Mouse (Mus musculus) E14TG2a.4 (cell line): Measurements from ENCODE around the gene Clca2.

Experiments used
- CTCF ChIP-seq: conservative IDR thresholded peaks from 2 replicates; pipeline ENCODE4 v1.5.1; 2014; ENCODE audit warnings: low read length
- NANOG ChIP-seq: IDR thresholded peaks from 2 replicates; pipeline ENCODE4 v1.6.1; 2014; ENCODE audit warnings: borderline replicate concordance, low read length, mixed read lengths
- POU5F1 ChIP-seq: IDR thresholded peaks from 2 replicates; pipeline ENCODE4 v1.6.1; 2014; ENCODE audit warnings: low read length, borderline replicate concordance

DNA sequence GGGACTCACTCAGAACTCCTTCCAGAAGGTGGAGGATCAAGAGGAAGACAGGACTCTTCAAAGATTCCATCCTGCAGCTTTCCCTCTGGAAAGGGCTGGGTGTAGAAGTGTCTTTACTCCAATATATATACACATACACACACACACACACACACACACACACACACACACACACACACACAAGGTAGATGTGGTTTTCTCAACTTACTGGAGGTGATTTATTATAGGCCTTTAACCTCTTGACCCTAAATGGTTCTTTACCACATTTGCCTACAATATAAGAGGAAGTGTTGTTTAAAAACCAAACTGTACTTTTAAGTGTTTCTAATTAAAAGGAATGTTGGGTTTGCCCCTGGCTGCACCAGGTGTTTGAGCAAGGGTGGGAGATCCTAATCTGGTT lies 66.6 kb downstream of the Clca2 start, which contains the start of gene Clca1:
- no peak for TF ChIP-seq CTCF
- no peak for TF ChIP-seq POU5F1
- no peak for TF ChIP-seq NANOG
